Mouse (Mus musculus): ENCODE measurements around the gene B4galt1. TPM values are rescaled to one million over a fixed set of nuclear protein-coding genes. Genes with fewer than 3 reads are reported as not detected.
A peak's percentile ranks its signal among the peaks of the same experiment; 100 is the strongest.

B4galt1 gene
- polyA plus RNA-seq, 1 experiment from 2014 or later: 53.7 TPM

DNA sequence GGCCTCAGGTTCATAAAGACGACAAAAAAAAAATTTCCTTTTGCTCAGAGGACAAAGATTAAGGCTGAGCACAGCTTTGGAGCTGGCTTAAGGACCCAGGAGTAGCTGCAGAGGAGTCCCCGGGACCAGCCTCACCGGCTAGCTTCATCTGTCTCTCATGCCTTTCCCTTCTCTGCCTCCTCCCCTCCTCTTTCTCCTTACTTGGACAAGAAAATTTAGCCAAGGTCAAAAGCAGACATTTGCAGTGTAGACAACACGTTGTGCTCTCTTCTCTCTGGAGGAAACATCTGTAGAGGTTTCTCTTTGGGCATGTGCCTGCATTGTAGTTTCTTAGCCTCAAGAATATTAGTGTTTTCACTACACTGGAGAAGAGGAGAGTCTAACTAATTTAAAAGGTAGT lies 32.1 kb upstream of the B4galt1 start:
- 41% methylated on average over 4 of the region's 4 CpGs for WGBS
- Histone ChIP-seq H3K4me1 (replicated peaks) (0 out of 2 replicates have a peak, but pooled peaks cover 4% of the 10 kb centered on the region), H3K4me3 (no peak overlapping the region), H3K36me3 (no peaks in the 10 kb centered on the region), H3K4me2 (no peak overlapping the region), H3K27ac (no peak overlapping the region), H3K9me3 (replicated peaks) (no peaks in the 10 kb centered on the region), H3K27me3 (no peaks in the 10 kb centered on the region), H3K9ac (no peak overlapping the region)
- no peak for ATAC-seq (replicated peaks; ENCODE audit: insufficient number of reproducible peaks, insufficient read depth, low FRiP score, low read depth)

DNA sequence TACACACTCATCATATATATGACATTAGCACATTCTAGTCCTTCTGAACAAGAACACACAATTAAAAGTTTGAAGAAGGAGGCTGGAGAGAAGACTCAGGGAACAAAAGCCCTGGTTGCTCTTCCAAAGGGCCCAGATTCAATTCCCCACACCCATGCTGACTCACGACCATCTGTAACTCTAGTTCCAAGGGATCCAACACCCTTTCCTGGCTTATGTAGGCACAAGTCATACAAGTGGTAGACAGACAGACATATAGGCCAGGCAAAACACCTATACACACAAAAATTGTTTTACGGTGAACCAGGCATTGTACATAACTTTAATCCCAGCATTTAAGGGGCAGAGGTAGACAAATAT lies 31.3 kb upstream of the B4galt1 start:
- H3K9ac ChIP-seq: no peak overlapping the region
- no peak for ATAC-seq (replicated peaks; ENCODE audit: insufficient number of reproducible peaks, insufficient read depth, low FRiP score, low read depth)
- no peaks in the 10 kb centered on the region for H3K27me3 ChIP-seq
- no peaks in the 10 kb centered on the region for H3K36me3 ChIP-seq
- WGBS: 76% methylated on average over 2 of the region's 2 CpGs
- no peaks in the 10 kb centered on the region for H3K9me3 ChIP-seq (replicated peaks)
- no peak overlapping the region for H3K4me2 ChIP-seq
- 0 out of 2 replicates have a peak, but pooled peaks cover 4% of the 10 kb centered on the region for H3K4me1 ChIP-seq (replicated peaks)
- no peak overlapping the region for H3K27ac ChIP-seq
- no peak overlapping the region for H3K4me3 ChIP-seq

DNA sequence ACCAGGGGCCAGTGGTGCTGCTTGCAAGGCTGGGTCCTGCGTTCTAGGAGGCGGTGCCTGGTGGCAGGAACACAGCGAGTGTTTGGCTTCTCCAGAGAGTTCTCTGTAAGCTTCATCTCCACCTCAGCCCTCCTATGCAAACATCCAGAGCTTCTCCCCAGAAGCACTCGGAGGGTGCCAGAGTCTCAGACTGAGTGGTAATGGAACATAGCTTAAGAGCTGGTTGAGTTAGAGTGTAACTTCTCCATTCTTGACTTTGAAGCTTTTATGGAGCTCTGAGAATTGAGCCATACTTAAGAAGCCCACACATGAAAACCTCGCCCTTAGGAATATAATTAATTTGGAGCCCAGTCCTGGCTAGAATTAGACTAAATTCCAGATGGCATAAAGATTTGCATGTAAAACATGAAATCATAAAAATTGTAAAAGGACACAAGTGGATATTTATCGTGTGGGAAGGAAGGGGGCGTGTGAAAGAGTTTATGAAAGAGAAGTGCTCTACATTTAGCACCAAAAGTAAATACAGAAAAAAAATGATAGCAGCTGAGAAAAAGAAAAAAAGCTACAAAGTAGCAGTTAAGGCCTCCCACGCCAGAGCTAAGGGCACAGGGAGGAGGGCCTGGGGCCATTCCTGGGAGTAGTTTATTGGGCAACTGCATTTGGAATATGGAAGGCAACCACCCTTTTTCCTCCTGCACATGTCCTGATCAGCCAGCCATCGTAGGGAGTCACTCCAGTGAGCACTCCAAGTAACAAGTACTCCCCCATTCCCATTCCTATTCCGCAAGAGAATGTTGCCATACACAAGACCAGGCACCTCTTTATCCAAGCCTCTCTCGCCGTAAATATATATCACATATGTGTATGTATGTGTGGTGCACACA lies 30.7 kb upstream of the B4galt1 start:
- Histone ChIP-seq H3K4me1 (replicated peaks) (0 out of 2 replicates have a peak, but pooled peaks cover 4% of the 10 kb centered on the region), H3K27ac (no peak overlapping the region), H3K27me3 (no peaks in the 10 kb centered on the region), H3K36me3 (no peaks in the 10 kb centered on the region), H3K9ac (no peak overlapping the region), H3K4me3 (no peak overlapping the region), H3K4me2 (no peak overlapping the region), H3K9me3 (replicated peaks) (no peaks in the 10 kb centered on the region)
- WGBS: 80% methylated on average over 12 of the region's 12 CpGs
- no peak for ATAC-seq (replicated peaks; ENCODE audit: insufficient number of reproducible peaks, insufficient read depth, low FRiP score, low read depth)

GRCm38 (mm10) chr4:40883200-40883599 lies 29.4 kb upstream of the B4galt1 start:
- Histone ChIP-seq H3K4me2 (no peak overlapping the region), H3K27me3 (no peaks in the 10 kb centered on the region), H3K4me3 (no peak overlapping the region), H3K36me3 (no peaks in the 10 kb centered on the region), H3K9ac (no peak overlapping the region), H3K4me1 (replicated peaks) (no peaks in the 10 kb centered on the region), H3K27ac (no peak overlapping the region), H3K9me3 (replicated peaks) (no peaks in the 10 kb centered on the region)
- ATAC-seq (replicated peaks; ENCODE audit: insufficient number of reproducible peaks, insufficient read depth, low FRiP score, low read depth): no peak
- 86% methylated on average over 10 of the region's 10 CpGs for WGBS

GRCm38 (mm10) chr4:40877528-40877927 lies 23.7 kb upstream of the B4galt1 start:
- Histone ChIP-seq H3K4me3 (no peak overlapping the region), H3K4me2 (peak overlapping the region; percentile 43), H3K4me1 (replicated peaks) (peaks cover 39% of the 10 kb centered on the region), H3K27ac (peak overlapping the region; percentile 74), H3K9me3 (replicated peaks) (no peaks in the 10 kb centered on the region), H3K36me3 (no peaks in the 10 kb centered on the region), H3K27me3 (no peaks in the 10 kb centered on the region), H3K9ac (0 out of 2 replicates have a peak overlapping the region, but pooled peaks have one; percentile 8)
- WGBS: 43% methylated on average over 5 of the region's 5 CpGs
- ATAC-seq (replicated peaks; ENCODE audit: insufficient number of reproducible peaks, insufficient read depth, low FRiP score, low read depth): no peak

DNA sequence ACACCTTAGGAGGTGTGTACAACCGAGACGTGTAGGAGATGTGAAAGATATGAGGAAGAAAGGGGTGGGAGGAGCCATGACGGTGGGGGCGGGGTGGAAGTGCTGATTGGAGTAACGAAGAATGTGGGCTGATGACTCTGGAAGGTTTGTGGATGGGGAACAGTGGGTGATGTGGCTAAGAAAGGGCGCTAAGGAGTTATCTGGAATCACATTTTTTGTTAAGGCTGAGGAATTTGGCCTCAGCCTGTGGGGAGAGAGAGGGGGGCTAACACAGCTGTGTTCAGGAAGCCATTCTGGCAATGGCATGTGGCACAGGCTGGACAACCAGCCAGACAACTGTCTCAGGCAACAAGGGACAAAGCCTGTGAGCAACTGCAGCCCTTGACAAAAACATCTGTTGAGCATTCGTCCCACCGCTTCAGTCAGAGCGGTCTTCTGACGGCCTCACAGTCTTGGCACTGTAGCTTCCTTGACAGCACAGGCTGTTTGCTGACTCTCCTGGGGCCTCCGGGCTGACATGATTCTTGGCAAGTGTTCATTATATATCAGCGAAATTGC lies 23.1 kb upstream of the B4galt1 start:
- peak overlapping the region; percentile 74 for H3K27ac ChIP-seq
- peak overlapping the region; percentile 43 for H3K4me2 ChIP-seq
- H3K9ac ChIP-seq: no peak overlapping the region
- peaks cover 39% of the 10 kb centered on the region for H3K4me1 ChIP-seq (replicated peaks)
- H3K9me3 ChIP-seq (replicated peaks): no peaks in the 10 kb centered on the region
- WGBS: 10% methylated on average over 12 of the region's 12 CpGs
- peak overlapping the region; percentile 3 for H3K4me3 ChIP-seq
- peak; percentile 71 for ATAC-seq (replicated peaks; ENCODE audit: insufficient number of reproducible peaks, insufficient read depth, low FRiP score, low read depth)
- H3K27me3 ChIP-seq: no peaks in the 10 kb centered on the region
- no peaks in the 10 kb centered on the region for H3K36me3 ChIP-seq

DNA sequence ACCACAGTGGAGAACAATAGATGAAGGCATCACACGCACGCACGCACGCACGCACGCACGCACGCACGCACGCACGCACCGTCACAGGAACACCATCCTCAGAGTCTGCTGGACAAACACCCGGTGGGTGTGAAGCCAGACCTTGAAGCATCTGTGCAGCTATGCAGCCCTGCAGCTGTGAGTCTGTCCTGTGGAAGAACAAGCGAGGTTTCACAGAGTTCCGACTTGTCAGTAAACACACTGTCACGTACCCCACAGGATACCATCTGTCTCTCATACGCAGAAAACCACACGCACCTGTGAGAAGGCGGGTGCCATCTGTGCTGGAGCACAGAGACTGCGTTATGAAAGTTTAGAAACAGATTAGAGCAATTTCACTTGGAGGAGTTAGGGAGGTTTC lies 22.0 kb upstream of the B4galt1 start:
- no peak overlapping the region for H3K9ac ChIP-seq
- H3K4me1 ChIP-seq (replicated peaks): peaks cover 39% of the 10 kb centered on the region
- 0 out of 2 replicates have a peak overlapping the region, but pooled peaks have one; percentile 7 for H3K27ac ChIP-seq
- WGBS: 87% methylated on average over 20 of the region's 20 CpGs
- no peaks in the 10 kb centered on the region for H3K36me3 ChIP-seq
- no peak for ATAC-seq (replicated peaks; ENCODE audit: insufficient number of reproducible peaks, insufficient read depth, low FRiP score, low read depth)
- no peaks in the 10 kb centered on the region for H3K9me3 ChIP-seq (replicated peaks)
- H3K4me3 ChIP-seq: no peak overlapping the region
- H3K4me2 ChIP-seq: no peak overlapping the region
- H3K27me3 ChIP-seq: no peaks in the 10 kb centered on the region

DNA sequence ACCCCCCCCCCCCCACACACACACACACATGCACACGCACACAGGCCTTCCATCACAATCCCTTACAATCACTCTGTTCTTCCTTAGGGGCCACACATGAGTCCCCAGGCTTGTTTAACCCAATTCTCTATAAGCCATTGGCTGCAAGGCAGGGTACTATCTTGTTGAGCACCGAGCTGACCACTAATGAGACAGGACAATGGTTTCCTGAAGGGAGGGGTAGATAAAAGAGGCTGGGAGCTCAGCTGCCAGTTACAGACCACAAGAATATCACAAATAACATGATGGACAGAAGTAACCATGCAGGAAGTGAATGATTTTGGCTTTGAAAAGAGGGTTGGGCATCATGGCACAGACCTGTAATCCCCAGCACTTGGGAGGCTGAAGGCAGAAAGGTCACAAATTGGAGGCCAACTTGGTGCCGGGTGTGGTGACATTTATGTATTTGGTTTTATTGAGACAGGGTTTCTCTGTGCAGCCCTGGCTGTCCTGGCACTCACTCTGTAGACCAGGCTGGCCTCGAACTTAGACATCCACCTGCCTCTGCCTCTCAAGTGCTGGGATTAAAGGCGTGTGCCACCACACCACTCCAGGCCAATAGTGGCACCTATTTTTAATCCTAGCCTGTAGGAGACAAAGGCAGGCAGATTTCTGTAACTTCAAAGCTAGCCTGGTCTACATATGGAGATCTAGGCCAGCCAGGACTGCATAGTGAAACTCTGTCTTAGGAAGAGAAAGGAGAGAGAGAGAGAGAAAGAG lies 21.2 kb upstream of the B4galt1 start:
- no peaks in the 10 kb centered on the region for H3K36me3 ChIP-seq
- H3K27me3 ChIP-seq: no peaks in the 10 kb centered on the region
- no peak overlapping the region for H3K9ac ChIP-seq
- ATAC-seq (replicated peaks; ENCODE audit: insufficient number of reproducible peaks, insufficient read depth, low FRiP score, low read depth): no peak
- H3K27ac ChIP-seq: no peak overlapping the region
- WGBS: 68% methylated on average over 5 of the region's 5 CpGs
- no peak overlapping the region for H3K4me2 ChIP-seq
- peaks cover 39% of the 10 kb centered on the region for H3K4me1 ChIP-seq (replicated peaks)
- H3K9me3 ChIP-seq (replicated peaks): no peaks in the 10 kb centered on the region
- no peak overlapping the region for H3K4me3 ChIP-seq

GRCm38 (mm10) chr4:40874151-40874600 lies 20.4 kb upstream of the B4galt1 start:
- no peaks in the 10 kb centered on the region for H3K27me3 ChIP-seq
- peak overlapping the region; percentile 76 for H3K27ac ChIP-seq
- H3K36me3 ChIP-seq: no peaks in the 10 kb centered on the region
- 0 out of 2 replicates have a peak overlapping the region, but pooled peaks have one; percentile 7 for H3K4me2 ChIP-seq
- no peak overlapping the region for H3K4me3 ChIP-seq
- 26% methylated on average over 6 of the region's 6 CpGs for WGBS
- H3K9me3 ChIP-seq (replicated peaks): no peaks in the 10 kb centered on the region
- peaks cover 39% of the 10 kb centered on the region for H3K4me1 ChIP-seq (replicated peaks)
- ATAC-seq (replicated peaks; ENCODE audit: insufficient number of reproducible peaks, insufficient read depth, low FRiP score, low read depth): 0 out of 2 replicates have a peak, but pooled peaks have one; percentile 36
- peak overlapping the region; percentile 20; the same call in 1 of the 2 replicates for H3K9ac ChIP-seq

GRCm38 (mm10) chr4:40873320-40873719 lies 19.5 kb upstream of the B4galt1 start:
- ATAC-seq (replicated peaks; ENCODE audit: insufficient number of reproducible peaks, insufficient read depth, low FRiP score, low read depth): no peak
- Histone ChIP-seq H3K27ac (peak overlapping the region; percentile 76), H3K36me3 (no peaks in the 10 kb centered on the region), H3K9ac (peak overlapping the region; percentile 20; the same call in 1 of the 2 replicates), H3K4me1 (replicated peaks) (peaks cover 47% of the 10 kb centered on the region), H3K4me2 (peak overlapping the region; percentile 7; the same call in 1 of the 2 replicates), H3K9me3 (replicated peaks) (no peaks in the 10 kb centered on the region), H3K27me3 (no peaks in the 10 kb centered on the region), H3K4me3 (no peak overlapping the region)
- 60% methylated on average over 2 of the region's 2 CpGs for WGBS

DNA sequence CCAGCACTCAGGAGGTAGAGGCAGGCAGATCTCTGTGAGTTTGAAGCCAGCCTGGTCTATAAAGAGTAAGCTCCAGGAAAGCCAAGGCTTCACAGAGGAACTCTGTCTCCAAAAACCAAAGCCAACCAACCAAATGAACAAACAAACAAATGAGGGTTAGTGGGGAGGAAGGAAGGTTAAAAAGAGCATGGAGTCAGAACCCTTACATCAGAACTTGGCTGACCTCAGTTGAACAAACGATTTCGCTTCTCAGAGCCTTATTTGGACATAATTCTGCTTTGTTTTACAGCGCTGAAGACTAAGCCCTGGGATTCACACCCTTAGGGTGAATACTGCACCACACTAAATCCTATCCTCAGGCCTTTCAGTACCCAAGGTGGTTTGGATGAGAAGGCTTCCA lies 18.3 kb upstream of the B4galt1 start:
- peaks cover 37% of the 10 kb centered on the region for H3K4me1 ChIP-seq (replicated peaks)
- no peak overlapping the region for H3K27ac ChIP-seq
- H3K9me3 ChIP-seq (replicated peaks): no peaks in the 10 kb centered on the region
- no peak overlapping the region for H3K4me2 ChIP-seq
- no peaks in the 10 kb centered on the region for H3K27me3 ChIP-seq
- no peak overlapping the region for H3K9ac ChIP-seq
- H3K4me3 ChIP-seq: no peak overlapping the region
- no peaks in the 10 kb centered on the region for H3K36me3 ChIP-seq
- WGBS: 77% methylated on average over 3 of the region's 3 CpGs
- no peak for ATAC-seq (replicated peaks; ENCODE audit: insufficient number of reproducible peaks, insufficient read depth, low FRiP score, low read depth)
